Mouse (Mus musculus) lung, postnatal 0 days (tissue): ENCODE measurements around the gene Trp53.

Experiments
- CTCF ChIP-seq: IDR thresholded peaks from 2 replicates; pipeline ENCODE4 v1.5.1; 2016; ENCODE audit warnings: antibody characterized with exemption, mild to moderate bottlenecking
- EP300 ChIP-seq: IDR thresholded peaks from 2 replicates; pipeline ENCODE4 v1.6.1; 2016; ENCODE audit warnings: antibody characterized with exemption, mild to moderate bottlenecking, control low read depth

DNA sequence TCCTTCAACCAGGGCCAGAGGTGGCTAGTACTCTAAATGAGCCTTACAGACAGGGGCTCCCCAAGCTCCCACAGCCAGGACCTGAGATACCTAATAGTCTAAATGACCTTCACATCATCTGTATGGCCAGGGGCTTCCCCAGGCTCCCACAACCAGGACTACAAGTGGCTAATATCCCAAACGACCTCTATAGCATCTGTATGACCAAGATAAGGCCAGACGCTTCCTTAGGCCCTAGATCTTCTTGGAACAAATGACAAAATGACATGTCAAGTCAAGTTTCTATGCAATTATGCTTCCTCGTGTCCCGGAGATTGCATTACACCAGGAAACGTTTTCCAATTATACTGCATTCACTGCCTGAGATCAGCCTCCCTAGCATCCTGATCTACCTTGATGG is 3.9 kb upstream of the Trp53 start:
- TF ChIP-seq CTCF (no peak), EP300 (no peak)
